Mouse (Mus musculus): ENCODE results near the gene Kmt2e.

- TF ChIP-seq EP300 (optimal IDR thresholded peaks at IDR 0.05) (no peak), CTCF (IDR thresholded peaks at IDR 0.05; ENCODE audit: low read depth) (no peak)
These were observed 42.5 kb upstream of the Kmt2e start for GRCm38 (mm10) chr5:23391714-23392113.
